Mouse (Mus musculus): ENCODE measurements around the gene Pde1c.

- TF ChIP-seq GATA1 (IDR thresholded peaks at IDR 0.05; ENCODE audit: low read length) (no peak), TAL1 (IDR thresholded peaks at IDR 0.05; ENCODE audit: low read length) (no peak)
These were observed 258.6 kb downstream of the Pde1c start for GRCm38 (mm10) chr6:56310318-56310717.
